Mouse (Mus musculus) kidney, adult 9 months (tissue): ENCODE results near the gene Brd2.
"Not testable (repeated sequence)": the region's sequence is repeated elsewhere in the genome, so short reads cannot be mapped to it uniquely, and the experiment has no call there.

Experiments used
- DNase-seq: peaks from one replicate; pipeline ENCODE4 v3.0.0; 2022

The Brd2 gene

GRCm38 (mm10) chr17:34122188-34122984 is at the start of gene Brd2:
TSS of gene Brd2 (minus strand) at chr17:34122634.
- DNase-seq = peak; percentile 97

- DNase-seq = peak; percentile 91
These were observed 48.6 kb upstream of the Brd2 start for GRCm38 (mm10) chr17:34170877-34171498.

- no peak for DNase-seq
These were observed 48.0 kb upstream of the Brd2 start for GRCm38 (mm10) chr17:34170487-34170876.

- peak; percentile 58 for DNase-seq
These were observed 46.8 kb upstream of the Brd2 start for GRCm38 (mm10) chr17:34169279-34169678.

- DNase-seq = no peak
These were observed 42.7 kb upstream of the Brd2 start for GRCm38 (mm10) chr17:34165033-34165730.

- DNase-seq = peak; percentile 30
These were observed 41.9 kb upstream of the Brd2 start for GRCm38 (mm10) chr17:34164202-34164895.

- DNase-seq = no peak
These were observed 33.1 kb upstream of the Brd2 start for GRCm38 (mm10) chr17:34155534-34155933.

GRCm38 (mm10) chr17:34152923-34153322 is 30.5 kb upstream of the Brd2 start, which contains the start of gene H2-DMb1:
TSS of gene H2-DMb1 (plus strand) at chr17:34153072.
- peak; percentile 90 for DNase-seq

- no peak for DNase-seq
These were observed 22.5 kb upstream of the Brd2 start for GRCm38 (mm10) chr17:34144960-34145371.

GRCm38 (mm10) chr17:34144221-34144620 is 21.8 kb upstream of the Brd2 start:
- DNase-seq = not testable (repeated sequence)

- DNase-seq = no peak
These were observed 21.0 kb upstream of the Brd2 start for GRCm38 (mm10) chr17:34143461-34143860.

- DNase-seq = peak; percentile 51
These were observed 20.6 kb upstream of the Brd2 start, which contains the start of gene H2-DMb2 for GRCm38 (mm10) chr17:34143033-34143432. TSS of gene H2-DMb2 (plus strand) at chr17:34143307.

GRCm38 (mm10) chr17:34142456-34143010 is 20.1 kb upstream of the Brd2 start:
- no peak for DNase-seq

- DNase-seq = no peak
These were observed 19.0 kb upstream of the Brd2 start for GRCm38 (mm10) chr17:34141448-34141847.

- no peak for DNase-seq
These were observed 17.8 kb upstream of the Brd2 start for GRCm38 (mm10) chr17:34140240-34140639.

GRCm38 (mm10) chr17:34139416-34139815 is 17.0 kb upstream of the Brd2 start:
- peak; percentile 45 for DNase-seq

- DNase-seq = no peak
These were observed 16.2 kb upstream of the Brd2 start for GRCm38 (mm10) chr17:34138655-34139054.

- no peak for DNase-seq
These were observed 15.2 kb upstream of the Brd2 start for GRCm38 (mm10) chr17:34137601-34138000.

- DNase-seq = peak; percentile 100
These were observed 13.1 kb upstream of the Brd2 start for GRCm38 (mm10) chr17:34135297-34136224.

- no peak for DNase-seq
These were observed 12.0 kb upstream of the Brd2 start for GRCm38 (mm10) chr17:34134451-34134850.

- DNase-seq = no peak
These were observed 10.9 kb upstream of the Brd2 start for GRCm38 (mm10) chr17:34133289-34133688.
